Mouse (Mus musculus) CD4-positive helper T cell, adult 2 months (primary cell): Measurements from ENCODE around the gene Ddrgk1.
A peak's percentile ranks its signal among the peaks of the same experiment; 100 is the strongest.

ENCODE experiments used
- DNase-seq: peaks from one replicate; pipeline ENCODE4 v3.0.0-alpha.2; 2012; ENCODE audit warnings: low read depth, missing footprints, low spot score

Ddrgk1 gene

DNA sequence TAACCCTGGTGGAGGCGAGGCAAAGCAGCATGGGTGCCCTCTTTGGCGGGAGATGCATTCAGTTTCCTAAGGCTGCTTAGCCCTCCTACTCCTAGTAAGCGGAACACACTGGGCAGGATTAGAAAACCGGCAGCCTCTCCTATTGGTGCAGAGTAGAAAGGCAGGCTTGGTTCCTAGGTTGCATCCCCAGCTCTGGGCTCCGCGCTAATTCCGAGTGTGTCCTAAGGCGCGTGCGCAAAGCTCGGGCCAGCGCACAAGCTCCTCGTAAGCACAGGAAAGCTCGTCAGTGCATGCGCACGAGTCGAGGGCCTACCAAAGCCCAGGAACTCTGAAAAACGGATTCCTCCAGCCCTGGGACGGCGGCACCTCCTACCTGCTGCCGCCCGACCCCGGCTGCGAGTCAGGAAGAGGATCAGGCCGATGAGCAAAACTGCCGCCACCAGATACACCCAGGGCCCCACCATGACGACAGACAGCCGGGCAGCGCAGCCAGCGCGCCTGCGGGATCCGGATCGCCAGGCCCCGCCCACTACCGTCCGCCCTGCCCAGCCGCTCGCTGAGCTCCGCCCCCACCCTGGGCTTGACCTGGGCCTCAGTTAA lies at the start of gene Ddrgk1:
Gene Ddrgk1, minus strand, starts transcription at position 558 of the 600 bp plus-strand sequence.
- DNase-seq = peak; percentile 95

DNA sequence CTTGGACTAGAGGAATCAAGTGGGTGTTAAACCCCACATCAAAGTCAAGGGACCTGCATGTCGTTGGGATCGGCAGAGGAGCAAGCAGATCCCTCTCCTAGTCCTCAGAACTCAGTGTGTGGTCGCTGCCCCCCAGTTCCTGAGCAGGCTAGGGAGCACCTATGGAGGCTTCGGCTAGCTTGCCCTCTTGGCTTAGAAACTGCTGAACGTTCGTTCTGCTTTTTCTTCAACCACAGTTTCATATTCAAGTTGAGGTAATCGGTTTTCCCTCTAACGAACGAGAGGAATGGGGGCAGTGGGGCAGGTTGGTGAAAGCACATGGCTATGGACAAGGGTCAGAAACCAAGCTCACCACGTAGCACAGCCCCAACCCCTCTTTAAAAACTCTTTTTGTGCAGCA lies 42.6 kb upstream of the Ddrgk1 start:
- no peak for DNase-seq

DNA sequence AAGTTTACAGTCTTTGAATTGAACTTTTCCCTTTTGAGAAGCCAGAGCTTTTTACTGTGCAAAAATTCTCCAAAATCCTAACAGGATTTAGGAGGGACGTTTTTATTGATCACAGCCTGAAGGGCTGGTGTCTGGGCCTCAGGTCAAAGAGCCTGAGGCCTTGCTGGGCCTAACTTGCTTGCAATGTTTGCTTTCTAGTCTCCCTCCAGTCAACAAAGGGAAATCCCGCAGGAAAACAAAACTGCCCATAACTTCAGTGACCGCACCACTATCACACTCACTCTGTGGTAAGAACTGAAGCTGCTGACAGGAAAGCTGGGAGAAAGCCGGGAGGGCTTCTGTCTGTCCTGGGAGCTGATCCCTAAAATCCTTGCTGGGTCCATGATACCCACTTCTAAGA lies 42.1 kb upstream of the Ddrgk1 start:
- DNase-seq = no peak

DNA sequence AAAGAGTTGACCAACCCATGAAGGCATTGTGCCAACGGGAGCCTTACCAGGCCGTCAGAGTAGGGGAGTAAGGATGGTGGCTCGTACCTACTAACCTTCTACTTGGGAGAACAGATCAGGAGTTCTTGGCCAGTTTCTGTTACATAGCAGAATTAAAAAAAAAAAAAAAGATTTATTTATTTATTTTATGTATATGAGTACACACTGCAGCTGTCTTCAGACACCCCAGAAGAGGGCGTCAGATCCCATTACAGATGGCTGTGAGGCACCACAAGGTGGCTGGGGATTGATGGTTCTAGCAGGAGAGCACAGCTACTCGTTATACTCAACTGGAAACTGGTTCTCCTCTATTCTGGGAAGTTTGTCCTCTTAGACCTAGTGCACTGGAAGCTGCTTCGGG lies 40.7 kb upstream of the Ddrgk1 start:
- DNase-seq = no peak

DNA sequence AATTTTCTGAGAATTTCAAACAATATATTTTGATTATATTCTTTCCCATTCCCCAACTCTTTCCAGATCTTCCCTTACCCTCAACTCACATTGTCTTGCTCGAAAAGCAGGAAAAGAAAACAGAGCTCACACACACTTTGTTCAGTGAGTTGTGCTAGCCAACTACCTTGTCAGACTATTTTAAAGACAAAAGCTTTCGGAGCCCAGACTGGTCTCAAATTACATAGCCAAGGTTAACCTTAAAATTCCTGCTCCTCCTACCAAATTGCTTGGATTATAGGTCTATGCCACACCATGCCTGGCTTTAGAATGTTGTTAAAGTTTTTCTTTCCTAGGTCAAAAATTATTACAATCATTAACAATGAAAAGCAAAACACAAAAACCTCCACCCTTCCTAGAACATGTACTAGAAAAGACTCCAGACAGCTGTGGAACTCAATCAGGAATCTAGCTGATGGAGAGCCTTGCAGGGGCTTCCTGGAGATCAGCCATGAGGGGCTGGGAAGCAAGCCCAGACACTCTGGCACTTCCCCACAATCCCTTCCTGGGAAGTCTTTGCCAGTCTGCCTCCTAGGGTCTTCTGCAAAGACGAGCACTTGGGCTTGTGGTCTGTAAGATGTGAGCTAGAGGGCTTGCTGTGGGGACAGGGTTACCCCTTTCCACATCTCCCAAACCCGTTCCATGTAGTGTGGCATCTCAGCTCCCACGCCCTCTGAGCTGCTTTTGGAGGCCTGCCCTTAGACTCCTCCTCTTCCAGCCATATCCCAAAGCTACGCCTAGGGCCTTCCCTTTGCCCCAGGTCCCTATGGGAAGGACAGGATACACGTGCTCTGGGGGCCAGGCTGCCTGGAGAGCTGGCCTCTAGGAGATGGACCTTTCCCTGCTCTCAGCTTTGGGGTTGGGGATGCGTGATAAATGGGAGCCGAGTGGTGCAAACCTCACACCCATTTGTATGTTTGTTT lies 39.9 kb upstream of the Ddrgk1 start:
- no peak for DNase-seq

DNA sequence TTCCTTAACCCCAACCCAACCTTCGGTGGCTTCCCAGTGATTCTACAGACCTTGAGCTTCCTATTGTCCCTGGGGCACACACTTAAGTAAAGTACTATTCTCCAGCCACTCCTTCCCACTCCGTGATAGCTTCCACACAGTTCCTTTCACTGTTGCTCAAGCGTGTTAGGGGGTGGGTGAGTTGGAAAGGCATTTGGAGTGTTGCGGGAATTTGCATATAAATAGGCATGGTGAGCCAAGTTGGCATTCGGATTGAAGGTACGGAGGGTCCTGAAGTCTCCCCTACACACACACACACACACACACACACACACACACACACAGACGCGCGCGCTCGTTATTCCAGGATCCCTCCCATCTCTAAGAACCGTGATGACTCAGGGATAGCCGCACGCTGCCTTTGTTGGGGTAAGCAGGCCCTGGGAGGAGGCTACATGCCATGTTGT lies 33.4 kb upstream of the Ddrgk1 start:
- no peak for DNase-seq

DNA sequence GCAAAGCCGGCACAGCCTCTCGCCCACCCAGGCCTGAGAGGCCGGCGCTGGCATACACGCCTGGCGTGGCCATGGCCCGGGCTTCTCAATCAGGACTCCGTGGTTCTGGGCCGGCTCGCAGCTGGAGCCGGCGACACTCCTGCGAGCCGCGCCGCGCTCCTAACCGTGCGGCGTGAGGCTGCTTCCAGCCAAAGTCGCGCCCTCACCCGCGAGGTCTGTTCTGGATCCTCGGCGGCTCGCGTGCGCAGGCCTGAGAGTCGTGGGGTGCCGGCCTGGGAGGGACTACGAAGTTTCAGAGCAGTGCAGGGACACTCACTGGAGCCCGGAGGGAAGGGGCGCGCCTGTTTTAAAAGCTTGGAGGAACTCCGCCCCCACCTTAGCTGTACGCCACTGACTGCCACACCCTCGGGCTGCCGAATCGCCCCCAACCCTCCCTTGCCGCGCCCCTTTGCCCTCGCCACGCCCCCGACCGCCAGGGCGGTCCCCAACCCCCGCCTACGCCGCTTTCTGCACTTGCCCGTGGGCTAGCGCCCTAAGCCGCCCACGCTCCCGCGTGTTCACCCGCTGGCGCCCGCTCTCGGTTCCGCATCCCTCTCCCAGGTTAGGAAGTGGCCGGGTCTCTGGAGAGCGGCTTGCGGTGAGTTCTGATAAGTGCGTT lies 32.8 kb upstream of the Ddrgk1 start, which contains the start of gene Slc4a11:
Gene Slc4a11, minus strand, starts transcription at position 367 of the 658 bp plus-strand sequence.
- peak; percentile 65 for DNase-seq

DNA sequence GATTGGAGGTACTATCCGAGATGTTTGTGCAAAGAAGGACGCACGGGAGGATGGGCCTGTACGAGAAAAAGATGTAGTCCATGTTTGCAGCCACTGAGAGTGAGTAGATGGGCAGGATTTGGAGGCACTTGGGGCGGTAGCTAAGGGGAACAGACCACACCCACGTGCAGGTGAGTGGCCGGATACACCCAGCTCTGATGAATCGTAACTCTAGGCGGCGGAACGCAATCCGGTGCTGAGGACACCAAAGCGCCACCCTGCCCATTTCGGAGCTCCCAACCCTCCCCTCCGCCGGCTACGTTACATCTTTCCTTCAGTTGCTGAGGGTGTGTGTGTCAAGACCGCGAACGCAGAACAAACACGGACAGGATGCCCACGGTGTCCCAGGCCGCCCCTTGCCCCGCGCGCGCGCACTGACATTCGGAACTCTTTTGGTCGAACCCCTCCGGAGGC lies 32.3 kb upstream of the Ddrgk1 start:
- peak; percentile 47 for DNase-seq

DNA sequence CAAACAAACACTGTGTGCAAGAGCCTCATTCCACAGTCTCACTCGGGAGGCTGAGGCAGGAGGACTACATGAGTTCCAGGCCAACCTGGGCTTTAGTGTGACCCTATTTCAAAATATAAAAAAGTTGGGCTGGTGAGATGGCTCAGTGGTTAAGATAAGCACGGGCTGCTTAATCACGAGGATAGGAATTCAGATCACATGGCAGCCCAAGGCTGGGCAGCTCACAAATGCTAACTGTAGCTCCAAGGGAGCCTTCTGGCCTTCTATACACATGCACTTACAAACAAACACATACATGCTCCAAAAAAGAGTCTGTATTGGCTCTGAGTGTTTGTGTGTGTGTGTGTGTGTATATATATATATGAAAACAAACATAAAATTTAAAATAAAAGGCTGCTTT lies 29.1 kb upstream of the Ddrgk1 start:
- DNase-seq = no peak

DNA sequence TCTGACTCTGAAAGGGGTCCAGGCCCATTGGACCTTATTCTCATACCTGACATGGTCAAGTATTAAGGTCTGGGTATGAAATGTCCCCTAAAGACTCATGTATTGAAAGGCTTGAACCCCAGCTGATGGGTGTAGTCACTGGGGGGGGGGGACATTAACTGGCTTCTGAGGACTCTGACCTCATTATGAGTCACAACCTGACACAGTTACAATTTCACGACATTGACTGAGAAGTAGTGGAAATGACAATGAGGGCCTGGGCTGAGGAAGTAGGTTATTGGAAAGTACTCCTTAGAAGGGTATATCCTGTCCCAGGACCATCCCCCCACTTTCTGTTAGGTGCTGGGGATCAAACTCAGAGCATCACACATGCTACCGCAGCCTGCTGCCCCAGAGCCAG lies 24.6 kb upstream of the Ddrgk1 start:
- DNase-seq = no peak

DNA sequence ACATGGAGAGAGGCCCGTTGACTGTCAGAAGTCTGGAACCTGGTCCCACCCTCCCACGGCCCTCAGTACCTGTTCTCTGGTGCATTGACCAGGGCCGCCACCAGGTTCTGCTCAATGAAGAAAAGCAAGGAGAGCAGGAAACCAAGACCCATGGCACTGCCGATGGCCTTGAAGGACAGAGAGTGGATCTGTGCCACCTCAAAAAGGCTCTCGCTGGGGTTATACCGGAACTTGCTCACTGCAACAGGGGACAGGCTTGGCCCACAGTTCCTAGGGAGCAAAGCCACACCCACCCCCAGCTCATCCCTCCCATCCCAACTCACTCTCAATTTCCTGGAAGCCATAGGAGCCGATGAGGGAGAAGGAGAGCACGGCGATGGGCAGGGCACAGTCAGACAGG lies 21.0 kb upstream of the Ddrgk1 start:
- no peak for DNase-seq

DNA sequence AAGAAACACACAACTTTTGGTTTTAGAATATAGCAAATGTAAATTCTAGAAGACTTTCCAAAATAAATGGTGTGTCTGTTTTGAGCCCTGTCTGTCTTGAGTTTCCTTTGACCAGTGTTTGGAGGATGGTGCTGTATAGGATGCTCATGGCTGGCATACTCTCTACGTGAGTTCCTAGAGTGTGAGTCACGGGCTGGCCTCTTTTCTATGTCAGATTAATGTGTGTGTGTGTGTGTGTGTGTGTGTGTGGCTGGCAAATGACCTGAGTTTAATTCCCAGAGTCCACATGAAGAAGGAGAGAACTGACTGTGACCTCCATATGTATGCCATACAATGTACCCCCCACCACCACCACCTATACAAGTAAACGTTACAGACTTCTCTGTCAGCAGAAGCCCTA lies 17.1 kb upstream of the Ddrgk1 start:
- DNase-seq = no peak

DNA sequence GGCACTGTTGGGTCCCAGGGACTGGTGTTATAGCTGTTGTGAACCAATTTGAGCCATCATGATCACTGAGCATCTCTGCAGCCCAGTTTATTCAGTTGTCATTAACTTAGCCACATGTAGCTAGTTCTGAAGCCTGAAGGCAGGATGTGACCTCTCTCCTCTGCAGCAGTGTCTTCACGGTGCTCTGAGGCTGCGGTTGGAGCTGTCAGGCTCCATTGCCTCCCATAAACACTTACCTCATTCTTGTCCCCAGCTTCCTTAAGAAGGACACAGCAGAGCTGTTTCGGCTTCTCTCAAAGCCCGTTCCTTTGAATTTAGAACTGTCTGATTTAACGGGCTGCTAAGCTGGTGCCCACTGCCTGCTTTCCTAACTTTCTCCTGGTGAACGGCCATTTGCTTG lies 15.4 kb upstream of the Ddrgk1 start:
- DNase-seq = no peak

DNA sequence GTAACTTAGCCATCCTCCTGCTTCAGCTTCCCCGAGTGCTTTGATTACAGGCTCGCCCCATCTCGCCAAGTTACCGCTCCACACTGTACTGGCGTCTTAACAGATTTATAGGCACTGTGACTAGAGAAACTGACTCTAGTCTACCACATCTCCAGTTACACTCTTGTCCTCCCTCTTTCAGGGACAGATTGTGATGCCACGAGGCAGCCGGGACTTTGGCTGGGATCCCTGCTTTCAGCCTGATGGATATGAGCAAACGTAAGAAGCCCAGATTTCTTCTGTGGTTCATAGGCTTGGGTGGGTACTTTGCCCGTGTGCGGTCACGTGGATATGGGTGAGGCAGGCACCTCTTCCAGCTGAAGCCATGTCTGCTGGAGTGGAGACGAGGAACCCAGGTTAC lies 14.7 kb upstream of the Ddrgk1 start:
- DNase-seq = no peak

DNA sequence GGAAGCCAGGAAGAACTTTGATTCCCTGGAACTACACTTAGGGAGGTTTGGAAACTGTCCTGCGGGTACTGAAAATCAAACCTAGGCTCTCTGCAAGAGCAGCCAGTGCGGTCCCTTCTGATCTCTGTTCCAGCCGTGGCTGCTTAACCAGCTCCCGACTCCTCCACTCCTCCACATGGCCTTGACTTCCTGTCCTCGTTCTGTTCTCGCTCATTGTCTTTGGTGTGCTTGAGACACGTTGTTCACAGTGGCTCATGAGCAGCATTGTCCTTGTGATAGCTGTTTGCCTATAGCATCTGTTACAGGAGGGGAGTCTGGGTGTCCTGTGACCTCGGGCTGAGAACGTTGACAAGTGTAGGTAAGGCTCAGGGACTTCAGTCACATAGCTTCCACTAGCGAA lies 12.8 kb upstream of the Ddrgk1 start:
- no peak for DNase-seq

DNA sequence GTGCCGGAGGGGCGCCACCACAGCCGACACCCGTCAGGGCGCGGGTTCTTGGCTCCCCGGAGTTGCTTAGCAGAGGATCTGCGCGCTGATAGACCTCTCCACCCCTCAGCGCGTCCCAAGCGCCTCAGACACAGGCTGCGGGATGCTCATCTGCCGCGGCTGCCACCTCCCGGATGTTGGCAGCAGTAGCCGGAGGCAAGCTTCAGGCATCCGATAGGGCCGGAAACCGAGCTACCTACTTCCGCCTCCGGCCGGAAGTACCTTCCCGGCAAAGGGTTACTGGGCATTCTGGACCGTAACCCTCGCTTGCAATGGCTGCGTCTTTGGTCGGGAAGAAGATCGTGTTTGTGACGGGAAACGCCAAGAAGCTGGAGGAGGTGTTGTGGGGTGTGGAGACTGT lies 3.1 kb upstream of the Ddrgk1 start, which contains the start of gene Itpa:
Gene Itpa, plus strand, starts transcription at position 52 of the 400 bp plus-strand sequence.
- DNase-seq = peak; percentile 90

DNA sequence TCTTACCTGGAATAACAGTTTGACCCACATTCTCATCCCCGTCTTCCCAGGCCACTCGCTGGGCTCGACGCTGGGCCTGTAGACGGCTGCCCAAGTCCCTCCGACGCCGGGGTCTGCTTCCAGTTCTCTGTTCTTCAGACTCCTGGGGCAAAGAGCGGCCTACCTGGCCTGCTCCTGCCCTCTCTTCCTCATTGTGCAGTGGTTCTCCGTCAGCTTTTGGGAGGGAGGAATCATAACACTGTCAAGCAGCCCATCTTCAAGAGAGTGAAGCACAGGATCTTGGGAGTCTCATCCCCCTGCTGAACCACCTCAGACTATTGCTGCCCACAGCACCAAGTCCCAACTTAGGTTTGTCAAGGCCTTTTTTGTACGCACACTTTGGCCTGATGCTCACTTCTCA lies 1.1 kb downstream of the Ddrgk1 start:
- DNase-seq = no peak

DNA sequence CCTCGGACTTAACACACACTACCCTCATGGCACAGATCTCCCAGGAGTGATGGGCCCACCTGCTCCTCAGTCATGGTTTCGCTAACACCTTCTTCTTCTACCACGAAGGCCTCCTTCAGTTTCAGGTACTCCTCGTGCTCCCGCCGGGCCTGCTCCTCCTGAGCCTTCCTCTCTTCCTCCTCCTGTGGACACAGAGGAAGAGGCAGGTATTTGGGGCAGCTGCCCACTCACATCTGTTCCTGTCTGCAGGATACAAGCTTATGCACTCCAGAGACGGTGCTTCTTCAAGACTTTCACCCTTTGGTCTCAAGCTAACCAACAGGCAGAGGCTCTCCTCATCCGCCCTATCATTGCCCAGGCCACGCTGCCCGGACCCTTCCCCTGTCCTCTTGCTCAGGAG lies 5.9 kb downstream of the Ddrgk1 start:
- DNase-seq = no peak

DNA sequence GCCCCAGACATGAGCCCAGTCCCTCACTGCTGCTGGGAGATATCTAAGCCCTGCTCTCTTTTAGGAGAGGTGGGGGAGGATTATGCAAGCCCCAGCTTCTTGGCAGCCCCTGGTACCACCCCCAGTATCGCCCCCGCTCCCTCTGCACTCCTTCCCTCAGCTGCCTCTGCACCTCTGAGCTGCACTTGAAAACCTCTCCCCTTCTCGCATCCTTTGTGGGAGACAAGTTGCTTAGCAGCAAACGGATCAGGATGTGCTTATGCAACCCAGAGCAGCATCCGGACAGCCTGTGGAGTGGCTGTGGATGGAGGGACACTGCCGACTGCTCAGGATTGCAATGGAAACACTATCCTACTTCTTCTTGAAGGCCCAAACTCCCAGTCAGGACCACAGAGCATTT lies 6.9 kb downstream of the Ddrgk1 start:
- no peak for DNase-seq

DNA sequence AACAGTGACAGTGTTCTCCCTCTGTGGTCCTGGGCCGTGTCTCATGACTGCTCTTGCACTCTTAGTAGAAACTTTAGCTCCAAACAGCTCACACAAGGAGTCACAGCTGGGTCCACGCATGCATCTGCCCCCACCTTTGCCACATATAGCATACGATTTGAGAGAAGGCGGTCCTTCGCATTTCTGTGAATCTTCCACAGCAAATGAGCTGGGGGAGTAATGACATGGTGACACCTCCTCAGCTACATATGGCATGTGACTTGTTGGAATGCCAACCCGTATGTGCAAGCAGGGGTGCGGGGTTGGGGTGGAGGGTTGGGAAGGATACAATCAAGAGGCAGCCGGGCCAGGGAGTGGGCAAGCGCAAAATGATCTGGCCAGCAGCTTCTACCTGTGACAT lies 7.9 kb downstream of the Ddrgk1 start:
- DNase-seq = no peak

DNA sequence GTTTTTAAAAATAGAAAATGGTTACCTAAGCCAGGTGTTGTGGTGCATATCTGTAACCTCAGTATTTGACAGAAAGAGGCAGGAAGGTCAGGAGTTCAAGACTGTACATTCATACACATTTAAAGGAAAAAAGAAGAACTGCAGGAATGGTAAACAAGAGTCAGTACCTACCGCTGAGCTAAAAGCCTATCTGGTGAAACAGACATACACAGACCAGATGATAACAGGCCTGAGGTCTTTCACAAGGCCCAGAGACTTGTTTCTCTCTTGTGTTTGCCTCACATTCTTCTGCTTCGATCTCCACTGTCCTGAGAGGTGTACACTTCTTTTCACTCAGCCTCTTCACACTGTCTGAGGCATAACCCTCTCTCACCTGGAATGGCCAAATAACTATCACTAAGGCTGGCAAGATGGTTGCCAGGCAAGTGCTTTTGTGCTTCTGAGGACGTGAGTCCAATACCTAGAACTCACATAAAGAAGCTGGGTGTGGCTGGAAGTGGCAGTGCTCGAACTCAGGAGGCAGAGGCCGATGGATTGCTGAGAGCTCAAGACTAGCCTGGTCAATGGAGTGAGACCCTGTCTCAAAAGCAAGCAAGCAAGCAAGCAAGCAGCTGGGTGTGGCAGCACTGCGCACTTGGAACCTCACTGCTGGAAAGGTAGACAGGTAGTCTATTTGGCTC lies 8.7 kb downstream of the Ddrgk1 start:
- DNase-seq = no peak

DNA sequence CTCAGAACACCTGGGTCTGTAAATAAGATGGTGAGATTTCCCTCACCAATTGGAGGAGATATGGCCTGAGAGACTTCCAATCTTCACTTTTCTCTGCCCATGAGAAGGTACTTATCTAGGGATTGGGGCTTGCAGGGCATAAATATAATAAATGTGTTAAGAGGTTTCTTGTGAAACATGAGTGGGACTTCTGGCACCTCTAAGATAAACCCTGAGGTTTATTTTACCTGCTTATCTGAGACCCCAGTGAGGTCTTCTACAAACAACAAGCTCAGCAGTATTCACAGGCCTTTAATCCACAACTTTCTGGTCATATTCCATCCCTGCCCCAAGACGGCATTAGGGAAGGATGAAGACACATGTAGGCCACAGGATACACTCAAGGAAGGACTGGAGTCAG lies 10.7 kb downstream of the Ddrgk1 start:
- DNase-seq = no peak
